Mouse (Mus musculus) testis, adult 2 months (tissue): ENCODE measurements around the gene Atoh8. TPM values are rescaled to one million over a fixed set of nuclear protein-coding genes. Genes with fewer than 3 reads are reported as not detected.

Experiments
- H3K27ac ChIP-seq: fragments of 200-500 bp; 2 replicates; pipeline ENCODE4 v1.5.1; 2012; ENCODE audit warnings: low read depth, low read length; ENCODE audit not compliant: control insufficient read depth, insufficient read depth
- H3K27me3 ChIP-seq: fragments of 200-500 bp; 2 replicates; pipeline ENCODE4 v1.6.1; 2012; ENCODE audit warnings: mild to moderate bottlenecking, low read length, moderate library complexity; ENCODE audit not compliant: control insufficient read depth, insufficient read depth
- H3K36me3 ChIP-seq: fragments of 200-500 bp; 2 replicates; pipeline ENCODE4 v1.6.1; 2012; ENCODE audit warnings: mild to moderate bottlenecking, low read length; ENCODE audit not compliant: control insufficient read depth, insufficient read depth
- H3K4me1 ChIP-seq: fragments of 200-500 bp; 2 replicates; pipeline ENCODE4 v1.6.1; 2012; ENCODE audit warnings: low read length; ENCODE audit not compliant: control insufficient read depth, insufficient read depth
- H3K4me3 ChIP-seq: fragments of 200-500 bp; 2 replicates; pipeline ENCODE4 v1.5.1; 2012; ENCODE audit warnings: low read depth, mild to moderate bottlenecking, low read length, moderate library complexity, mixed read lengths; ENCODE audit not compliant: control insufficient read depth
- CTCF ChIP-seq: fragments of 200-500 bp; IDR thresholded peaks from 2 replicates; pipeline ENCODE4 v1.5.1; 2012; ENCODE audit warnings: low read depth, mild to moderate bottlenecking, inconsistent platforms, low read length, moderate library complexity; ENCODE audit not compliant: control insufficient read depth, insufficient read depth, insufficient replicate concordance
- POLR2A ChIP-seq: fragments of 200-500 bp; IDR thresholded peaks from 2 replicates; pipeline ENCODE4 v1.6.1; 2012; ENCODE audit warnings: low read depth, mild to moderate bottlenecking, inconsistent platforms, low read length, moderate library complexity; ENCODE audit not compliant: control insufficient read depth
- polyA plus RNA-seq: library from polyadenylated mRNA; depleted of rRNA; stranded (reverse); fragments of >200 nt; gene quantifications from 2 replicates; pipeline ENCODE4 v1.2.3, GENCODE M21; 2012; rRNA removed

Gene Atoh8
- polyA plus RNA-seq, 1 experiment = 390 TPM

DNA sequence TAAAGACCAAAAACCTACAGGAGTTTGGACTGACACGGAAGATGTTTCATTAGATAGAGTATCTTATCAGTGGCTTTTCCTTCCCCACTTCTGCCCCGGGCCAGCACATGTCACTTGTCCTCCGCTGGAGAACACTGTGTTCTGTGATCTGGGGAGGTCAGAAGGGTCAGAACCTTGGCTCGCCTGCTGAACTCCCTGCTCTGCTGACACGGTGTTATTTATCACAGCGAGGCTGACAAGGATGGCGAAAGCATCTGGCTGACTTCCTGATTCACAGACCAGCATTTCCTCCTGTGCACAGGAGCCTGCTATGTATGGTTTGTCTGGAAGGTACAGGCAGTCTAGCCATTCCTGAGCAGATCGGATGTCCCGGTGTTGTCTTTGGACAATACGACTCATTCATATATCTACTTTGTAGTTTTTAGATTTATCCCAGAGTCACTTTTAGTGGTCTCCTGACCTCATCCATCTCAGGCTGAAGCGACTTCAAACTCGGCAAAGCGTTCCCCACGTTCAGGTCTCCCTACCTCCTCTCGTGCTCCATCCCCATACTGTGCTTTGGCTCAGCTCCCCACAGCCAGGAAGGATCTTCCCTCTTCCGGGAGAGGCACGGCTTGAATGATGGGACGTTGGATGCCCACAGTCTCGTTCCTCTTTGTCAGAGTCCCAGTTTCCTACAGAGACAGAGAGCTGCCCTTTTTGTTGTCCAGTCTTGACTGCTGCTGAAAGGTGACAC is 73.1 kb downstream of the Atoh8 start:
- H3K4me3 ChIP-seq = no peak overlapping the region
- H3K27me3 ChIP-seq = no peaks in the 10 kb centered on the region
- peaks cover 7% of the 10 kb centered on the region for H3K4me1 ChIP-seq
- H3K36me3 ChIP-seq = no peaks in the 10 kb centered on the region
- TF ChIP-seq CTCF = no peak
- TF ChIP-seq POLR2A = no peak
- H3K27ac ChIP-seq = peak overlapping the region; percentile 0; the same call in 1 of the 2 replicates

DNA sequence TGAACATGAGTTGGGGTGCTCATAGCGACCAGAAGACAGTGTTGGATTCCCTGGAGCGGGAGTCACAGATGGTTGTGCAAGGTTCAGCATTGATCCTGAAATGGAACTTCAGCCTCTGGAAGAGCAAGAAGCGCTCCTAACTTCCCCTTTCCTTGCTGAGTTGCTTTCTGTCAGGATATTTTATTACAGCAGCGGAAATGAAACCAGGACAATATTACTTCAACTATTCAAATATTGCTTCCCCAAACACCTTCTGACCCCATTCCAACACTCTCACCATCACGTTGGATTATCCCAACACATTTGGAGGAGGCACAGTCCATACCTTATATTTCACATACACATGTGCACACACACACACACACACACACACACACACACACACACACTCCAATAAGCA is 73.6 kb downstream of the Atoh8 start:
- peaks cover 7% of the 10 kb centered on the region for H3K4me1 ChIP-seq
- no peak overlapping the region for H3K4me3 ChIP-seq
- H3K27me3 ChIP-seq = no peaks in the 10 kb centered on the region
- H3K27ac ChIP-seq = no peak overlapping the region; the same call in 1 of the 2 replicates
- TF ChIP-seq POLR2A (no peak), CTCF (no peak)
- no peaks in the 10 kb centered on the region for H3K36me3 ChIP-seq

DNA sequence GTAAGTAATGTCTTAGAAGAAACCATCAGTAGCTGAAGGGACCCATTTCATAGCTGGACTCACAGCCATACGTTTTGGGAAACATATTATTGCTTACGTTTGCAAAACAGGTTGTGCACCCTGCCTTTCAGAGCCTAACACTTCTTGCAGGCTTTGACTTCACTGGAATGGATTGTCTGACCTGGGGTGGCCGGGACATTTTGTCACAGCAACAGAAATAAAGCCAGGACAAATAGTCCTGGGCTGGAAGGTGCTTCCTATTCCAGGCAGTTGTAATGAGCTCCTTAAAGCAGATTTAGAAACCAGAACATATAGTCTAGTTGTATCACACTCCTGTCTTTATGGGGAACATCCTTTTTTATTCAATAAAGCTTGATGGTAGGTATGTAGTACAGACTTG is 74.4 kb downstream of the Atoh8 start:
- peaks cover 7% of the 10 kb centered on the region for H3K4me1 ChIP-seq
- TF ChIP-seq POLR2A (no peak), CTCF (no peak)
- no peak overlapping the region for H3K4me3 ChIP-seq
- H3K27me3 ChIP-seq = no peaks in the 10 kb centered on the region
- H3K36me3 ChIP-seq = no peaks in the 10 kb centered on the region
- H3K27ac ChIP-seq = no peak overlapping the region

DNA sequence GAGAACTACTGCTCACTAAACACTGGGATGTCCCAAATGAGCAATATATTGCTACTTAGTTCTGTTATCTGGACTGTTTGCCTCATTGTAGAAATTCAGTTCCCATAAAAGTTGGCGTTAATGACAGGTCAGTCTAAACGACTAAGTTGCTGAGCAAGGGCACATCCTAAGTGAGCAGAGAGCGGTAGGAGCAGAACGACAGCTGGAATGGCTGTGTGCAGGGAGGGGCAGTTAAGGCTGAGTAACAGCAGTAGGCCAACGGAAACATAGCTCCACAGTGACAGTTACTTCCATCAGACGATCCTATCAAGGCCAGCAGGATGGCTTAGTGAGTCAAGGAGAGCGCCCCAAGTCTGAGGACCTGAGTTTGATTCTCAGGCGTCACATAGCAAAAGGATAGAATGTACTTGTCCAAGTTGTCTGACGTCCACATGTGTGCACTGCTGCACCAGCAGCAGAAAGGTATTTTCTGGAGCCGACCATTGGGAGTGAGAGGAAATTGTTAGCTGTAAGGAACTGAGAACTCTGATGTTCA is 75.4 kb downstream of the Atoh8 start:
- peaks cover 7% of the 10 kb centered on the region for H3K4me1 ChIP-seq
- H3K4me3 ChIP-seq = no peak overlapping the region
- H3K27me3 ChIP-seq = no peaks in the 10 kb centered on the region
- no peak for TF ChIP-seq POLR2A
- no peak for TF ChIP-seq CTCF
- no peaks in the 10 kb centered on the region for H3K36me3 ChIP-seq
- H3K27ac ChIP-seq = peak overlapping the region; percentile 16; the same call in 1 of the 2 replicates

DNA sequence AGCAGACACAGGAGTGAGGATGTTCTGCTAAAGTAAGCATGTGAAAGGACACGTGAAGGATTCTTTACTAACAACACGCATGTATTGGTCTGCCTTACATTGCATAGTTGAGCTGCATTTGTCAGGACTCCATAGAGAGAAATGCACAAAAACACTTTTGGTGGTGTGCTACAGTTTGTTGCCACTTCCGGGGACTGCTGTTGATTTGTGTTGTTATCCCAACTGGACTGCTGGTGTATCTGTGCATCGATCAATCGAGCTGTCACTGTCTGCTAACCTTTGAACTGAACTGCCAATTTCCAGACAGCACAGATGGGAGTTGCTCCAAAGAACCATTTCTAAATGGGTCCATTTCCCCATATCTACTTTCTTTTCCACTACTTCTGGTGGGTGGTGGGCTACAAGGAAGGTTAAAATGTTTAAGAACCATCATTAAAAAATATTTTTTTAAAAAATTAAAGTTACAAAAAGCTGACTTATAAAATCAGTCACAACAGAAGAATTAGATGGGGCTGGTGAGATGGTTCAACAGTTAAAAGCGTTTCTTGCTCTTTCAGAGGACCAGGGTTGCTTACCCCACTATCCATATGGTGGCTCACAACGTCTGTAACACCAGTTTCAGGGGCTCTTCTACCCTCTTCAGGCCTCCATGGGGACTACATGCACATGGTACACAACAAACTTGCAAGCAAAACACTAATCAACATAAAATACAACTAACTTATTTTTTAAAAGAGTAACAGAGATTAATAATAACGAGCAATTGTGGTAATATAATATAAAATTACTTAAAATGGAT is 76.2 kb downstream of the Atoh8 start:
- TF ChIP-seq POLR2A (no peak), CTCF (no peak)
- no peak overlapping the region for H3K4me3 ChIP-seq
- H3K4me1 ChIP-seq = no peaks in the 10 kb centered on the region; the same call in 1 of the 2 replicates
- no peaks in the 10 kb centered on the region for H3K36me3 ChIP-seq
- H3K27me3 ChIP-seq = no peaks in the 10 kb centered on the region
- H3K27ac ChIP-seq = no peak overlapping the region

Other genes starting within 250 kb of the Atoh8 start
- gene St3gal5, start 138.0 kb downstream of the Atoh8 start, polyA plus RNA-seq = 21.0 and 27.7 TPM in 2 replicates
- 0.06 and 0.16 TPM in 2 replicates for gene Sftpb, start 69.0 kb upstream of the Atoh8 start, polyA plus RNA-seq
- gene Usp39, start 109.6 kb upstream of the Atoh8 start, polyA plus RNA-seq = 29.0 and 29.3 TPM in 2 replicates
- 19.6 and 21.5 TPM in 2 replicates for gene 0610030E20Rik, start 111.7 kb upstream of the Atoh8 start, polyA plus RNA-seq
- gene Tmem150a, start 119.9 kb upstream of the Atoh8 start, polyA plus RNA-seq = 6.6 and 8.7 TPM in 2 replicates
- gene Rnf181, start 131.4 kb upstream of the Atoh8 start, polyA plus RNA-seq = 284 and 298 TPM in 2 replicates
- 25.8 and 26.6 TPM in 2 replicates for gene Vamp5, start 144.9 kb upstream of the Atoh8 start, polyA plus RNA-seq
- 14.8 and 16.0 TPM in 2 replicates for gene Vamp8, start 155.1 kb upstream of the Atoh8 start, polyA plus RNA-seq
- gene Ggcx, start 178.7 kb upstream of the Atoh8 start, polyA plus RNA-seq = 4.0 and 4.1 TPM in 2 replicates
- gene Mat2a, start 204.0 kb upstream of the Atoh8 start, polyA plus RNA-seq = 55.5 and 67.4 TPM in 2 replicates